Mouse (Mus musculus): ENCODE measurements at regions not wholly inside any gene's neighbourhood (a gene's known extent, or its start where the extent isn't known, plus 50 kb on each side); places are given as distances from the start of the nearest gene placed in this dataset.

DNA sequence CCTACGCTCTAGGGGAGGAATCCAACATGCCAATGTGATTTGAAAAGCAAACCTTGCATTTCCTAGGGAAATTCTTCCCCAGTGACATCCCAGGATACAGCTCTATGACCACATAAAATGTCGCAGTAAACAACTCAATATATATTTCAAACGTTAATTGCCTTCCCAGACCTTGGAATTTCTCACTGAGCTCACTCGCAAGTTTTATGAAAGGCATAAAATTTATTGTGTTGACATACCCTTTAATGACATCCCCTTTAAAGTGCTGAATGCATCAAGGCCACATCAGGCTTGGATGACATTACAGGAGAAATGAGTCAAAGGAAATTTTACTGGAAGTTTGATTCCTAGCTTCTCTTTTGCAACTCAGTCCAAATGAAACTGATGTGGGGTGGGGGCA is 337.0 kb downstream of the Rps15a start:
- H3K4me1 ChIP-seq (replicated peaks; ENCODE audit: control insufficient read depth, insufficient read depth, low read length), result no peaks in the 10 kb centered on the region
- no peak overlapping the region for H3K27ac ChIP-seq (ENCODE audit: low read depth, low read length)
- no peak for DNase-seq (ENCODE audit: low spot score)
- no peak overlapping the region for H3K4me3 ChIP-seq (ENCODE audit: low read depth, low read length)
- H3K9me3 ChIP-seq (ENCODE audit: control insufficient read depth, low read length), result no peaks in the 10 kb centered on the region
- no peaks in the 10 kb centered on the region for H3K36me3 ChIP-seq (ENCODE audit: control insufficient read depth, insufficient read depth, low read length)
- no peaks in the 10 kb centered on the region for H3K27me3 ChIP-seq (ENCODE audit: control insufficient read depth, insufficient read depth, low read length)
- no peak overlapping the region for H3K4me2 ChIP-seq (ENCODE audit: low read depth, low read length, severe bottlenecking)
- no peak for ATAC-seq (replicated peaks; ENCODE audit: low FRiP score)
- H3K9ac ChIP-seq (ENCODE audit: low read length), result no peak overlapping the region
- 90% methylated on average over 4 of the region's 4 CpGs for WGBS

DNA sequence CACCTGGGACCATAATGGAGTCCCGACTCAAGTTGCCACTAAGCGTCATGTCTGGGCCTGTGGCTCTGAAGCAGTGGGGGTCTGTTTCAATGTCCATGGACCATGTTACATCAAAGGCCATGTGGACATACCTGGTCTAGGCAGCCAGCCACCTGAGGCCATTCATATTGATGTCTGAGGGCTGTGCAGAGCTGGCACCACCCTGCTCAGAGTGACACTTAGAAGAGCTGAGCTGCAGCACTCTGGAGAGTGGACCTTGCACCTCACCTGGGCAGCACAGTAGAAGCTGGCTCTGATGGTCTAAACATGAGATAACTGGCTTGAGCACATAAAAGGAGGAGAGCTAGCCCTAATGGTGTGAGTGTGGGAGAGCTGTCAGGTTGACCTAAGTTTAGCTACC is 338.1 kb downstream of the Rps15a start:
- H3K9me3 ChIP-seq (ENCODE audit: control insufficient read depth, low read length), result no peaks in the 10 kb centered on the region; the same call in 1 of the 2 replicates
- WGBS, result 91% methylated on average over 2 of the region's 2 CpGs
- no peak overlapping the region for H3K27ac ChIP-seq (ENCODE audit: low read depth, low read length)
- DNase-seq (ENCODE audit: low spot score), result no peak
- H3K4me2 ChIP-seq (ENCODE audit: low read depth, low read length, severe bottlenecking), result no peak overlapping the region
- no peaks in the 10 kb centered on the region for H3K4me1 ChIP-seq (replicated peaks; ENCODE audit: control insufficient read depth, insufficient read depth, low read length)
- no peak overlapping the region for H3K9ac ChIP-seq (ENCODE audit: low read length)
- no peaks in the 10 kb centered on the region for H3K27me3 ChIP-seq (ENCODE audit: control insufficient read depth, insufficient read depth, low read length)
- no peak overlapping the region for H3K4me3 ChIP-seq (ENCODE audit: low read depth, low read length)
- no peaks in the 10 kb centered on the region for H3K36me3 ChIP-seq (ENCODE audit: control insufficient read depth, insufficient read depth, low read length)
- no peak for ATAC-seq (replicated peaks; ENCODE audit: low FRiP score)

DNA sequence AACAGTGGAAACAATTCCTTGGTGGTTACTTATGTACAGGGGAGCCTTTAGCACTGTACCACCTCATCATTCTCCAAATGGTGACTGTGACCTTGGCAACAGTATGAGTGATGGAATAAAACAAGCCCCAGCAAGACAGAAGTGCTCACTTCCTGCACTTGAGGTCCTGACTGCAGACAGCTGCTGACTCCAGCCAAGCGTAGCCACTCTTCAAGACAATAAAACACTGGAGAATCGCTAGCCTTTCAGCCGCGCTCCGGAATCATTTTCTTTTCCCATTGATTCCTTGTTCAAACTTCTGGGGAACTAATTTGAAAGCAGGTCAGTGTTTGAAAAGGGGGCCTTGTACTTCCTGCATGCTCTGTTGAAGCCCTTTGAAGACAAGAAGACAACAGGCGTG is 344.2 kb downstream of the Rps15a start:
- Histone ChIP-seq H3K36me3 (ENCODE audit: control insufficient read depth, insufficient read depth, low read length) (no peaks in the 10 kb centered on the region), H3K4me1 (replicated peaks; ENCODE audit: control insufficient read depth, insufficient read depth, low read length) (no peaks in the 10 kb centered on the region; the same call in 1 of the 2 replicates), H3K4me3 (ENCODE audit: low read depth, low read length) (no peak overlapping the region), H3K27me3 (ENCODE audit: control insufficient read depth, insufficient read depth, low read length) (no peaks in the 10 kb centered on the region), H3K9ac (ENCODE audit: low read length) (no peak overlapping the region), H3K9me3 (ENCODE audit: control insufficient read depth, low read length) (no peaks in the 10 kb centered on the region; the same call in 1 of the 2 replicates), H3K27ac (ENCODE audit: low read depth, low read length) (no peak overlapping the region), H3K4me2 (ENCODE audit: low read depth, low read length, severe bottlenecking) (no peak overlapping the region)
- 33% methylated on average over 6 of the region's 6 CpGs for WGBS
- no peak for ATAC-seq (replicated peaks; ENCODE audit: low FRiP score)
- DNase-seq (ENCODE audit: low spot score), result no peak

DNA sequence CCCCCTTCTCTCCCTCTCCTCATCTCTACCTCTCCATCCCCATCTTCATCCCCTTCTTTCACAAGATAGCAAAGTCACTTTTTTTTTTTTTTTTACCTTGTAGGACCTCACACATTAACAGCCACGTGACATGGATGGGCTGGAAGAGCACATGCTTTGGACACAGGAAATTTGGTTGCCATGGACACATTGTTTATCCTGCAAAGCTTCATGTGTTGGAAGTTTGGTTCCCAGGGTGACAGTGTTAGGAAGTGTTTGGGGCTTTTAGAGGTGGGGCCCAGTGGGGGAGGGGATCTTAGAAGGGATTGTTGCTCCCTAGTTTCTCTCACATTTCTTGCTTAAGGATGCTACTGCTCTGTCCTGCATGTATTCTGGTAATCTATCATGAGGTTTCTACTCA is 356.5 kb downstream of the Rps15a start:
- no peak overlapping the region for H3K4me3 ChIP-seq (ENCODE audit: low read depth, low read length)
- H3K27ac ChIP-seq (ENCODE audit: low read depth, low read length), result no peak overlapping the region
- no peak overlapping the region for H3K4me2 ChIP-seq (ENCODE audit: low read depth, low read length, severe bottlenecking)
- no peak overlapping the region for H3K9ac ChIP-seq (ENCODE audit: low read length)
- no peaks in the 10 kb centered on the region for H3K36me3 ChIP-seq (ENCODE audit: control insufficient read depth, insufficient read depth, low read length)
- no peaks in the 10 kb centered on the region for H3K27me3 ChIP-seq (ENCODE audit: control insufficient read depth, insufficient read depth, low read length)
- 53% methylated on average over 1 of the region's 1 CpGs for WGBS
- ATAC-seq (replicated peaks; ENCODE audit: low FRiP score), result no peak
- H3K9me3 ChIP-seq (ENCODE audit: control insufficient read depth, low read length), result no peaks in the 10 kb centered on the region
- no peaks in the 10 kb centered on the region for H3K4me1 ChIP-seq (replicated peaks; ENCODE audit: control insufficient read depth, insufficient read depth, low read length)
- no peak for DNase-seq (ENCODE audit: low spot score)

DNA sequence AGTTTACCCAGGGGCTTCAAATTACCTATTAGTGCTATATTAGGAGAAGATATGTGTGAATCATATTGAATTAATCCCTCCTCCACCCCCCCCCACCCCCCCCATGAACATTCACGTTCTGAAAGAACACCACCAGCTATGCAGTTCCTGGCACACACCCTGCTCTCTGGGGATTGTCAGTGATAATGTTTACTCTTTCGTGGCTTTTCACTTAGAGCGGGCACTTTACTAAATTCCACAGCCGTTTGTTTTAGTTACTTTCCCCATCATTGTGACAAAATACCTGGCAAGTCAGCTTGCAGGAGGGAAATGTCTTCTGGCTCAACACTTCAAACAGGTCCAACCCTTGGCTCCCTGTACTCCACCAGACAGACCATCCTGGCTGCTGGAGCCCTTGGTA is 359.0 kb downstream of the Rps15a start:
- Histone ChIP-seq H3K36me3 (ENCODE audit: control insufficient read depth, insufficient read depth, low read length) (no peaks in the 10 kb centered on the region), H3K27me3 (ENCODE audit: control insufficient read depth, insufficient read depth, low read length) (no peaks in the 10 kb centered on the region), H3K4me2 (ENCODE audit: low read depth, low read length, severe bottlenecking) (no peak overlapping the region), H3K4me3 (ENCODE audit: low read depth, low read length) (no peak overlapping the region), H3K9ac (ENCODE audit: low read length) (no peak overlapping the region), H3K27ac (ENCODE audit: low read depth, low read length) (no peak overlapping the region), H3K9me3 (ENCODE audit: control insufficient read depth, low read length) (no peaks in the 10 kb centered on the region), H3K4me1 (replicated peaks; ENCODE audit: control insufficient read depth, insufficient read depth, low read length) (no peaks in the 10 kb centered on the region)
- DNase-seq (ENCODE audit: low spot score) (no peak), ATAC-seq (replicated peaks; ENCODE audit: low FRiP score) (no peak)
- 69% methylated on average over 4 of the region's 4 CpGs for WGBS

DNA sequence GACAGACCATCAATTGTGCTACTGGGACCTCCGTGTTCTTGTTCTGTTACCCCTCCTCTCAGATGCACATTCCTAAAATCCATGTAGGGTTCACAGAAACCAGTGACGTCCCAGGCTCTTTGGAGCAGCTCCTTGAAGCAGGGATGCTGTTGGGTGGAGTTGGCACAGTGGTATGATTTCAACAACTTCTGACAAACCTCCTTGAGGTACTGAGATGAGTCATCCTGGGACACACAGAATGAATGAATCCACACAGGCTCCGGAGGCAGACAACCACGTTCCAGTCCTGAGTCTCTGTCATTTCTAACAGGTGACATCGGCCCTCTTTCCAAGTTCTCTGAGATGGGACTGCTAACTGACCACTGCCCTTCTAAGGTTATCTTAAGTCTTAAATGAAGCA is 360.2 kb downstream of the Rps15a start:
- Histone ChIP-seq H3K27me3 (ENCODE audit: control insufficient read depth, insufficient read depth, low read length) (no peaks in the 10 kb centered on the region), H3K27ac (ENCODE audit: low read depth, low read length) (no peak overlapping the region), H3K4me2 (ENCODE audit: low read depth, low read length, severe bottlenecking) (no peak overlapping the region), H3K36me3 (ENCODE audit: control insufficient read depth, insufficient read depth, low read length) (no peaks in the 10 kb centered on the region), H3K4me1 (replicated peaks; ENCODE audit: control insufficient read depth, insufficient read depth, low read length) (no peaks in the 10 kb centered on the region), H3K9ac (ENCODE audit: low read length) (no peak overlapping the region), H3K4me3 (ENCODE audit: low read depth, low read length) (no peak overlapping the region), H3K9me3 (ENCODE audit: control insufficient read depth, low read length) (no peaks in the 10 kb centered on the region)
- ATAC-seq (replicated peaks; ENCODE audit: low FRiP score), result no peak
- 83% methylated on average over 5 of the region's 5 CpGs for WGBS
- DNase-seq (ENCODE audit: low spot score), result no peak

DNA sequence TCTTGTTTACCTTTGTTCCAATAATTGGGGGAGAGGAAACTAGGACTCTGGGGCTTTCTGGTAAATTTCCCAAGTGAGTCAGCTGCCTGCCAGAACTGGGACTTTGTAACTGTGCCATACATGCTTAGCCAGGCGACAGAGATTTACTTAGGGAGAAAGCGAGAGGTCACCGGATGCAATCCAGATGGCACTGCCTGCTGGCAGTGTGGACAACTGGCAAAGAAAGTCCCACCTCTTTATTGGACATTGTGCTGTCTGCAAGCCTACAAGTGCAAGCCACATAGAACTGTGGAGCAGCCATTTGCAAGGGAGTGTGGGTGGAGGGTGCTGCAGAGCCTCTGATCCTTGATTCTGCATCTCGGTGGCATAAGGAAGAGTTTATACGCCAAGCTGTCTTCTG is 362.7 kb downstream of the Rps15a start:
- H3K27me3 ChIP-seq (ENCODE audit: control insufficient read depth, insufficient read depth, low read length), result no peaks in the 10 kb centered on the region
- no peak overlapping the region for H3K4me2 ChIP-seq (ENCODE audit: low read depth, low read length, severe bottlenecking)
- no peak for DNase-seq (ENCODE audit: low spot score)
- H3K4me1 ChIP-seq (replicated peaks; ENCODE audit: control insufficient read depth, insufficient read depth, low read length), result no peaks in the 10 kb centered on the region
- H3K27ac ChIP-seq (ENCODE audit: low read depth, low read length), result no peak overlapping the region
- WGBS, result 75% methylated on average over 5 of the region's 5 CpGs
- H3K9ac ChIP-seq (ENCODE audit: low read length), result no peak overlapping the region
- H3K36me3 ChIP-seq (ENCODE audit: control insufficient read depth, insufficient read depth, low read length), result no peaks in the 10 kb centered on the region
- H3K9me3 ChIP-seq (ENCODE audit: control insufficient read depth, low read length), result no peaks in the 10 kb centered on the region
- H3K4me3 ChIP-seq (ENCODE audit: low read depth, low read length), result no peak overlapping the region
- ATAC-seq (replicated peaks; ENCODE audit: low FRiP score), result no peak

DNA sequence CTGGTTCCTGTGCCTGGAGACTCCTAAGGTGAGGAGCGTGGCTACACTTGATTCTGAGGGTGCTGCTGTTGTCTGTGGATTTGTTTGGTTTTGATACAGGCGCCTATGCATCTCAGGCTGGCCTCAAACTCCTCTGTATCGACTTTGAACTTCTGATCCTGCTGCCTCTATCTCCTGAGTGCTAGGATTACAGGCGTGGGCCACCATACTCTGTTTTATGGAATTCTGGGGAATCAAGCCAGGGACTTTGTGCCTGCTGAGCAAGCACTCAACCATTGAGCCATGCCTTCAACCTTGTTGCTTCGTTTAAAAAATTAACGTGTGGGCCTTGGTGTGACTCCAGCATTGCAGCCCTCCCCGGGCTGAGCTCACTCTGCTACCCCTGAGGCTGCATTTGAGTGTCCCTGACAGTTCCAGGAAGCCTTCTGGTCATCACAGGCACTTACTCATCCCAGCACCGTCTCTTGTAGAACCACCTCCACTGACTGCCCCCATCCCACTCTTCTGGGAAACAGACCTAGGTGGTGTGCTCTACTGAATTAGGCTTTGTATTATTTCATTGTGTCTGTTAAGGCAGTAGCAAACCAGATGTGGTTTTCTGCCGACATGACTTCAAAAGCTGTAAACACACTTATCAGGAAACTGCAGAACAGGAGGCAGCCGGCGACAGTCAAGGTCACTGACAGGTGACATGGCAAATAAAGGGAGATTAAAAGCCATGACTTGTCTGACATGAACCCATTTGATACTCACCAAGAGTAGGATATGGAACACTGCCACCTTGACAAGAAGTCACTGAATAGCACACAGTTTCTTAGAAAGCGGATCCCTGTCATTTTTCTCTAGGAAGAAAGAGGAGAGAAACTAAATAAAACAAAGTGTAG is 363.4 kb downstream of the Rps15a start:
- H3K27ac ChIP-seq (ENCODE audit: low read depth, low read length), result no peak overlapping the region
- 83% methylated on average over 12 of the region's 12 CpGs for WGBS
- no peak for ATAC-seq (replicated peaks; ENCODE audit: low FRiP score)
- DNase-seq (ENCODE audit: low spot score), result no peak
- no peaks in the 10 kb centered on the region for H3K9me3 ChIP-seq (ENCODE audit: control insufficient read depth, low read length)
- no peaks in the 10 kb centered on the region for H3K4me1 ChIP-seq (replicated peaks; ENCODE audit: control insufficient read depth, insufficient read depth, low read length)
- no peaks in the 10 kb centered on the region for H3K36me3 ChIP-seq (ENCODE audit: control insufficient read depth, insufficient read depth, low read length)
- H3K27me3 ChIP-seq (ENCODE audit: control insufficient read depth, insufficient read depth, low read length), result no peaks in the 10 kb centered on the region
- no peak overlapping the region for H3K4me3 ChIP-seq (ENCODE audit: low read depth, low read length)
- H3K4me2 ChIP-seq (ENCODE audit: low read depth, low read length, severe bottlenecking), result no peak overlapping the region
- no peak overlapping the region for H3K9ac ChIP-seq (ENCODE audit: low read length)

DNA sequence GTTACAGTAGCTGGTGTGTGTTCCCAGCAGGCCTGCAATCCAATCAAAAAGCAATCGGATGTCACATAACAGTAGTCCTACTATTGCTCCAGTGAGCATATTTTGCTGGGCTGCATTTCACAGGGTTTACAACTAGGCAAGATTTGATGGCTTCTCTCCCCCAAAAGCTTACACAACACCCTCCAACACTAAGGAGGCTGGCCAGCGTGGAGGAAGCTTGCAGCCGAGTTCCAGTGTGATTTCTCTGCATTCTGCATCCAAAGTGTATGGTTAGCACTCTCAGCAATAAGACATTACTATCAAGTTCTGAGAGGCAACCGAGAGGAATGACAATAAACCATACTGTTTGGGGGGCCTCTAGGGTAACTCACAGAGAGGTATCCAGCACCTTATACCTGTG is 367.2 kb downstream of the Xylt1 start:
- Histone ChIP-seq H3K4me3 (ENCODE audit: low read depth, low read length) (no peak overlapping the region), H3K27ac (ENCODE audit: low read depth, low read length) (no peak overlapping the region), H3K36me3 (ENCODE audit: control insufficient read depth, insufficient read depth, low read length) (no peaks in the 10 kb centered on the region), H3K9ac (ENCODE audit: low read length) (no peak overlapping the region), H3K9me3 (ENCODE audit: control insufficient read depth, low read length) (no peaks in the 10 kb centered on the region), H3K4me2 (ENCODE audit: low read depth, low read length, severe bottlenecking) (no peak overlapping the region), H3K4me1 (replicated peaks; ENCODE audit: control insufficient read depth, insufficient read depth, low read length) (no peaks in the 10 kb centered on the region), H3K27me3 (ENCODE audit: control insufficient read depth, insufficient read depth, low read length) (no peaks in the 10 kb centered on the region)
- 87% methylated on average over 4 of the region's 4 CpGs for WGBS
- ATAC-seq (replicated peaks; ENCODE audit: low FRiP score) (no peak), DNase-seq (ENCODE audit: low spot score) (no peak)
